Mouse (Mus musculus) brain, adult 2 months (tissue): ENCODE measurements around the gene Sat2.
"Not testable (repeated sequence)": the region's sequence is repeated elsewhere in the genome, so short reads cannot be mapped to it uniquely, and the experiment has no call there.

Experiments
- DNase-seq: peaks from one replicate; pipeline ENCODE4 v3.0.0; 2011; ENCODE audit warnings: low read depth, low spot score

Sat2 gene

DNA sequence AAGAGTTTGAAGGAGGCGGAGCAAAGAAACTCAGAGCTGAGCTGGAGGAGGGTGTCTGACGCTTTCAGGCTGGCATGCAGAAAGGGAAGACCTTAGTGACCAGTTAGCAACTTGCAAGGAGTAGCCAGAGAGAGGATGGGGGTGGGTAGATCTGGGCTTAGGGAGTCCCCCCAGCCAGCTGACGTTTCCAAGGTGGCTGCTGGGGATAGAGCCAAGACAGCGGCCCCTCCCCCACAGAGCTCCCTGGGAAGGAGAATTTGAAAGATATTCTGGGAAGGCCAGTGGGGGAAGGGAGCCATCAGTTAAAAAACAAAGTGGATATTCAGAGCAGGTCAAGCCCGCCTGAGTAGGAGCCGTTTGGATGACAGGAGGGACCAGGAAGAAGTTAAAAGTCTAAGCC, 21.7 kb upstream of the Sat2 start:
- DNase-seq, result peak; percentile 55

DNA sequence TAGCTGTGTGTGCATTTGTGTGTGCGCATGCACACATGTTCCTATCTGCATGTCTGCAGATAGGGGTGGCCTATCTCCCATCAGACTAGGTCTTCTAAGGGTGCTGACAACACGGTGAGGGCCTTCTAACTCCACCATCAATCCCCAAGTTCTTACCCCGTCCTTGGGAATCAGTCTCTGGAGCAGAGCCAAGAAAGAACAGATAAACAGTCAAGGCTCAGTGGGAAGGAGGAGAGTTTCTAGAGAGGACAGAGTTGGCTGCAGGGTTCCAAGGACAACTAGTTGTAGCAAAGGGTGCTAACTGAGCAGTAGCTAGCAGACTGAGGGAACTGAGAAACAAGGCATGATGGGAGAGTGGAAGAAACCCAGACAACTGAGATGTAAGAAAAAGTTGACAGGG, 20.1 kb upstream of the Sat2 start:
- DNase-seq, result no peak

DNA sequence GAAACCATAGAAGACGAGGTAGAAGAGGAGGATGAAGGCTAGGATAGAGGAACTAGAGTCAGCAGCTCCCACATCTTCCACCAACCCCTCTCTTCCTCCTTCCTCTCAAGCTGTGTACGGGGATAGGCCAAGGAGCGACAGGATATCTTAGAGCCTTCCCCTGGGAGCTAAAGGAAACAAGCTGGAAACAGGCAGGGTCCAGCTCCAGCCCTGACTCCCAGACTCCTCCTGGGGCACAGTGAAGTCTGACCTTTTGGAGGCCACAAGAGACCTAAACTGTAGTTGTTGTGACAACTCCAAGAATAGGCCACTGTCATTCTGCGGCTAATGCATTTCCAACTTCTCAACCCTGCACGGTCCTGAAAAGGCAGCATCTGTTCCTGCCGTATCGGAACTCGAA, 18.3 kb upstream of the Sat2 start:
- DNase-seq, result no peak

DNA sequence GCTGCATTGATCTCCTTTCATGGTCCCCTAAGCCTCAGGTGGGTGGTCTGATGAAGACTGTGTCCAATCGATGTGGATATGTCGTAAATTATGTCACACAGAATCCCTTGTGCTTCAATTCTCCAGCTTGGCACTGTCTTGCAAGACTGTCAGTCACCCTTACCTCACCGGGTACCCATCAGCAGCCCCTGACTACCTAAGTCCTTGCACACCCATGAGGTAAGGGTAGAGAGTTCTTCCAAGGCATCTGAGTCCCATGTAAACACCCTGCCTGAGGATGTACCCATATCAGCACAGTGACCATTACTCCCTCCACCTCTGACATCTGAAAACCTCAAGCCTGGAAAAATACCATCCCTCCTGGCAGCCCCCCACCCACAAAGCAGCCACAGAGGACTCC, 17.5 kb upstream of the Sat2 start:
- peak; percentile 39 for DNase-seq

DNA sequence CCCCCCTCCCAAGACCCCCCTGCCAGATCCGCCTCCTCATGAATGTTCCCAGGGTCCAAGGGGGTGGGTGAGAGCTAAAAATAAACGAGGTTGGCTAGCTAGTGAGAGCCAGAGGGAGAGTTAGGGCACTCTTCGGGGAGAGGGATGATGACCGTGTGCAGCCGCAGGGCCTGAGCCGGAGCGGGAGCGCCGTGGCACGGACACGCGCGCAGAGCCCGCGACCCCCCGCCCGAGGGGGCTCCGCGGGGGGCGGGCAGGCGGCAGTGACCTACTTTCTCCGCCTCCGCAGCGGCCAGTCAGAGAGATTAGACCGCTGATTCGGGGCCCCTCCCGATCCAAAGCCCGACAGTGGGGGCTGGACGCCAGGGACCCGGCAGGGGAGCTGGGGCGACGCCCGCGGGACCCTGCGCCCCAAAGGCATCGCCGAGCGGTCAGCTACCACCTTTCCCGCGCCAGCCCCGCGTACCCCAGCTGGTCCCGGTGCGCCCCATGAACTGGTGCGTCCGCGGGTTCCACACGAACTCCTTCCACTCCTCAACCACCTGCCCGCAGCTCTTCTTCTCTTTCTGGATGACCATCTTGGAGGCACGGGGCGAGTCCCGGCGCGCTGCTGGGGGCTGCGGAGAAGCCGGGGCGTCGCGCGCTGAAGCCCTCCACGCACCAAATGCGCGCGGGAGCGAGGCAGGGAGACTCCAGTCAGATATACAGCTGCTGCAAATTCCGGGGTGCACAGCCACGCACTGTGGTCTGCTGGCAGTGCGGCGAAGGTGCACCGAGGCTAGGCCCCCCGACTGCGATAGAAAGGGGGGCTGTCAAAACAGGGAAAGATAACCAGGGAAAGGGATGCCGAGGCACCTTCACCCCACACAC, 16.8 kb upstream of the Sat2 start:
- DNase-seq, result peak; percentile 77

DNA sequence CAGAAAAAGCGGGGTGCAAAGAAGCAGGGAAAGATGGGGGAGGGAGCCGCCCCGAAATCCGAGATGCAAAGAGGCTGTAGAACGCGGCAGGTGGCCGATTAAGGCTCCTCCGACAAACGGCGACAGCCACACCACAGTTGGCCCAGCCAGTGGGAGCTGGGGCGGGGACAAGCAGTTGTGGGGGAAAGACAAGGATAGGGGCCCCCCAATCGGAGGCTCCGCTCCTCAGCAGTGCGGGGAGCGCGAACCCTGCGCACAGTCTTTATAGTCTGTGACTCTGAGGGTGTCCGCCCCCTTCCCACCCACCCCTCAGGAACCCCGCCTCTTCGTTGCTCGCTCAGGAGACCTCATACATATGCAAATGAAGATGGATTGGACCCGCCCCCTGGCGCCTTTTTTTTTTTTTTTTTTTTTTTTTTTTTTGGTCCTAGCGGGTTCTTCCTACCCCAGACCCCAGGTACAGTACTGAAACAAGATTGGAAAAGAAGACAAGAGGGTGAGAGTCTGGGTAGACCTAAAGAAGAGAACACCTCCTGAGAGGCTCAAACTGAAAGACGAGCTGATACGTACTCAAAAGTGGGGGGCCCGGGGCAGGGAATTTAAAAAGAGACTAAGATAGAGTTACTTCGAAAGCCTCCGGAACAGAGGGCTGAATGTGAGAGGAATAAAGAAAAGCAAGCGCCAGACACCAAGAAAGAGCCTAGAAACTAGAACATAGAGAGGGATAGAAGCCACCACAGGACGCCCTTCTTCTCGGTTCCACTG, 15.9 kb upstream of the Sat2 start, which contains the start of gene Atp1b2:
Gene Atp1b2, minus strand, starts transcription at position 217 of the 765 bp plus-strand sequence.
- peak; percentile 97 for DNase-seq

DNA sequence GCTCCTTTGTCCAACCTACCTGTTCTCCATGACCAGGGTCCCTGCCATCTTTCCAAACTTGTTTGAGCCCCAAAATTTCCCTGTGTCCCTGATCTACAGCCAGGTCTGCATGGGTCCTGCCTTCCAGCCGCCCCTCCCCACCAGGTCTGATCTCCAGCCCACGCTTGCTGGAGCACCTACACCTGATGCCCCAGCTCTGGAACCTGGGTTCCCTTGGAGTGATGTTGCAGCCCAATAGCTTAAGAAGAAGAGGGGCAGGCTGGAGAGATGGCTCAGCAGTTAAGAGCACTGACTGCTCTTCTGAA, 15.4 kb upstream of the Sat2 start:
- no peak for DNase-seq

DNA sequence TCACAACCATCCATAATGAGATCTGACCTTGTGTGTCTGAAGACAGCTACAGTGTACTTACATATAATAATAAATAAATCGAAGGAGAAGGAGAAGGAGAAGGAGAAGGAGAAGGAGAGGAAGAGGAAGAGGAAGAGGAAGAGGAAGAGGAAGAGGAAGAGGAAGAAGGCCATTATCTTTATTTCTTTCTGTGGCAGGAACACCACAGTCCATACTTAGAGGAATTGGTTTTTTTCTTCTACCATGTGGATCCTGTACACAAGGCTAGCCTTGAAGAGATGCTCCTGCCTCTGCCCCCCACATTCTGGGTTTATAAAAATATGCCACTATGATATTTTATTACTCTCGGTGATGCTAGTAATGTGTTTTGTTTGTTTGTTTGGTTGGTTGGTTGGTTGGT, 15.0 kb upstream of the Sat2 start:
- no peak for DNase-seq

DNA sequence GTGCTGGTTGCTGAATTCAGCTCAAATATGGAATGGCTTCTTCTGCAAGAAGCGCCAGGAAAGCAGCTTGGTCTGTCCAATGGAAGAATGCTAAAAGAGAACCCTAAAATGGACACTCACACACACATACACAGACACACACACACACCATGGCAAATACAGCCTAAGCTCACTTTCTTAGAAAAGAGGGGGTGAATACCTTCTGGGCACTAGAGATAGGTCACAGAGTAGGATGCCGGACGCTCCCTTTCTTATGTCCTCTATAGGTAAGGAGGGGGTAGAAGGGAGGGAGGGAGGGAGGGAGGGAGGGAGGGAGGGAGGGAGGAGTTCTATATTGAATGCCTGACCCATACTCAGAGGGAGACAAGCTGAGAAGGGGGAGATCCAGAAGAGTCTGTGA, 13.3 kb upstream of the Sat2 start:
- no peak for DNase-seq

DNA sequence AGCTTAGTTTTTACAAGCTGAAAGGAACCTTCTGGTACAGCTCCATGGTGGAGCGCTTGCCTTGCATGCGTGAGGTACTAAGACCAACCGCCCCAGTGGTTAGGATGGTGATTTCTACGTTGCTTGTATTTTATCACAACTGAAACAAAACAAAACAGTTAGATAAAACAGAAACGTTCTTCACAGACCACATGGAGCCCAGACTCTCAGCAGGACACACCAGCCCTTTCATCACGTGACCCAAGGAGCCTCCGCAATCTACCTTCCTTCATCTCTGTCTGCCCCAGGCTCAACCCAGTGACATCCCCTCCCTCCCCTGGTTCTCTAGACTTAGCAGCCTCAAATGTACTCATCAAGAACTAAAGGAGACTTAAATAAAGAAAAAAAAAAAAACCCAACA, 12.4 kb upstream of the Sat2 start:
- DNase-seq, result no peak

DNA sequence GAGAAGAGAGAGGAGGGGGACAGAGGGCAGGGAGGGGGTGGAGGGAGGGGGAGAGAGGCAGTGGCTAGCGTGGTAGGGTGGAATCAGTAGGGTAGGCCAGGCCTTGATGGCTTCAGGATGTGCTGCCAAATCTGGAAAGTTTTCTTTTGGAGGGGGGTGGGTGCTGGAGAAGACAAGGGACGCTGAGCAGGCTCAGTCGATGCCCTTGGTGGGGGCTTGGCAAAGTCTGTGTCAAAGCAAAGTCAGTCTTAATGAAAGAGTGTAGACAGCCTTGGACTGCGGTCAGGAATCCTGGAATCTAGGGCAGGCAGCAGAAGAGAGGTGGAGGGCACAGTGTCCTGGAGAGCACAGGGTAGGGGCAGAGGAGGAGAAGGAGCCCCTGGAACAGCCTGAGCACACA, 10.9 kb upstream of the Sat2 start:
- no peak for DNase-seq

DNA sequence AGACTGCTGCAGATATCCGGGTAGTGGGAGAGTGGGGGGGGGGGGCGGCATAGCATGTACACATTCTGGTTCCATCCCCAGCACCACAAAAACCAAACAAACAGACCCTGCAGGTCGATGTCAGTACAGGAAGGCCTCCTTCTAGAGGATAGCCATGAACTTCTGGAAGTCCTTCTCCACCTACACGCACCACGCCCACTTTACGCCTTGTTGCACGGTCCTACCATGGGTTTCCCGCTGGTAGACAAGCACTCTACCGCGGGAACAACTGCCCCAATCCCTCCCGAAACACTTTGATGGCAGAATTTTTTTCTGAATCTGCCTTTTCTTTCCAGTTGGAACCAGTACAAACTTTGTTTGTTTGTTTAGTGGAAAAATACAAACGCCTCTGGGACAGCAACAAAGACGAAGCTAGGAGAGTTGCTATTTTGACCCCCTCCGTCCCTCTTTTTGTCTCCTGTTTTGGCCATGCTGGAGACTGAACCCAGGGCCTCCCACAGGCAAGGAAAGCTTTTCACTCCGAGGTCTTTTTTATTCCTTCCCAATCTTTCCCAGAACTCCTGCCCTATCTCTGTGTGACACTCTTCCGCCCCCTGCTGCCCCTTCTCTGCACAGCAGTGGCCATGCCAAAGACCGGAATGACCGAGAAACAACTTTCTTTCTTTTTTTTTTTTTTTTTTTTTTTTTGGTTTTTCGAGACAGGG, 8.1 kb upstream of the Sat2 start:
- DNase-seq, result peak; percentile 82

DNA sequence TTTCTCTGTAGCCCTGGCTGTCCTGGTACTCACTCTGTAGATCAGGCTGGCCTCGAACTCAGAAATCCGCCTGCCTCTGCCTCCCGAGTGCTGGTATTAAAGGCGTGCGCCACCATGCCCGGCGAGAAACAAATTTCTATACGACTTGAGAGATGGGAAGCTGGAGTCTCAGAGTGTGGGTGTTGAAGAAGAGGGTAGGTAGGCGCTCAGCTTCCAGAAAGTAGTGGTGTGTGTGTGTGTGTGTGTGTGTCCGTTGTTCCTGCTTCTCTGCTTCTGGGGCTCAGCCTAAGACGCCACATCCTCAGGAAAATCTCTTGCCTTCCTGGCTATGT, 7.6 kb upstream of the Sat2 start:
- DNase-seq, result peak; percentile 21

DNA sequence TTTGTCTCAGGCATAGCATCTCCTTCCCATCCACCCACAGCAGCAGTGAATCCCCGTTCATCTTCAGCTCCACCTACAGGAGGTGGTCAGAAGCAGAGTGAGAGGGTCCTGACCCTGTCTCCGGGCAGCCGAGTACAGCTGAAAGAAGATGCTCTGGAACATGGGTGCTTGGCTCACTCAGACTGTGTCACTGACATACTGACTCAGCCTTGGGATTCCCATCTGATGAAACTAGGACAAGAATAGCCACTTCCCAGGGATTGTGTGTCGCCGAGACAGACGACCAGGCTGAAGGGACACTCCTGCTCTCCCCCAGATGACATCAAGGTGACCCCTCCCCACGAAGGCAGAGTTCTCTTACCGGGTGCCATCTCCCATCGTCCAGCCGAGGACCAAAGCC, 5.0 kb upstream of the Sat2 start:
- DNase-seq, result no peak

DNA sequence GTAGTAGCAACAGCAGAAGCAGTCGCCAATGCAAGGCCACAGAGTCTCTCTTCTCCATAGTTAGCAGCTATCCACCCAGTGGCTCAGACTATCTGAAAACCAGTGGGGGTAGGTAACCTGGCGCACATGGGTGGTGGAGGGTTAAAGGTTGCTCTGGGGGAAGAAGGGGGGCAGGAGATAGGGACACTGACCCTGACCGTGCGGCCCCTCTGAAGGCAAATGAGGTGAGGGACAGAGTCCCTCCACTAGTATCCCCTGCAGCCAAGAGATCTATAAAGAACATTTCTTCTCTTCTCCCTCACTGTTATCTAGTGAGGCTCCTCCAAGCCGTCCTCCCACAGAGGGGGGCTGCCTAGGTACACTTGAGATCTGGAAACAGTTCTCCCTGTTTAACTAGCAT, 4.0 kb upstream of the Sat2 start, which contains the start of gene Shbg:
Gene Shbg, minus strand, starts transcription at position 101 of the 400 bp plus-strand sequence.
- DNase-seq, result no peak

DNA sequence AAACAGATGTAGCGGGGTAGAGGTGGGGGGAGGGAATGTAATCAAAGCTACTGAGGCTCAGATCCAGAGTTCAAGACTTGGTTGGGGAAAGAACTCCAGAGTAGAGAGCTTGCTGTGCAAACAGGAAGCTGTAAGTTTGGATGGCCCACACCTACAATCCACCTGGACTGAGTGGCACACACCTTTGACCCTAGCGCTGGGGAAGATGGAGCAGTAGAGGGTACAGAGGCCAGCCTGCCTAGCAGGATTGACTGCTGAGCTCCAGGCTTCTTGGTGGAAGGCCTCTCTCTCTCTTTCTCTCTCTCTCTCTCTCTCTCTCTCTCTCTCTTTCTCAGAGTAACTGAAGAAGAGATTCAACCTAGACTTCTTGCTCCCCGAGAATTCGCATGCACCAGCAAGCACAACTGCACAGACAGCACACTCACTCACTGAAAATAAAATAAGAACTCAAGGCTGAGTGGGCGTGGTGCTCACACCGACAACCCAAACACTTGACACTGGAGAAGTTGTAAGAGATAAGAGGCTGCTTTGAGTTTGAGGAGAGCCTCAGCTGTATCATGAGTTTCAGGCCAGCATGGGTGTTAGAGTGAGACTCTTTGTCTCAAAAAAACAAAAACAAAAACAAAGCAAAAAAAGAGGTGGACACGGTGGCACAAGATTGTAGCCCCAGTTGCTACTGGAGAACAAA, 1.3 kb upstream of the Sat2 start:
- DNase-seq, result no peak

DNA sequence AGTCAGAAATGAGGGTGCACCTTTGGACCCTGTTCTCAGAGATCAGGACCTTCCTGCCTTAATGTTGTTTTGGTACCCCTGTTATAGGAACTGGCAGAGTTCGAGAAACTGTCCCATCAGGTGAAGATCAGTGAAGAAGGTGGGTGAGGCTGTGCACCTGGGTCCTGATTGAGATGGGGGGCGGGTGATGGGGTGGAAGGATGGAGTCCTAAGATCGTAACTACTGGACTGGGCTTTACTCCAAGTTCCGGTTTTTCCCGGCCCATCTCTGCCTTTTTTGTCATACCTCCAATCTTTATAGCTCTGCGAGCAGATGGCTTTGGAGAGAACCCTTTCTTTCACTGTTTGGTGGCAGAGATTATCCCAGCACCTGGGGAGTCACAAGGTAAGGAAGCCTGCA, 582 bp downstream of the Sat2 start:
- DNase-seq, result peak; percentile 72

DNA sequence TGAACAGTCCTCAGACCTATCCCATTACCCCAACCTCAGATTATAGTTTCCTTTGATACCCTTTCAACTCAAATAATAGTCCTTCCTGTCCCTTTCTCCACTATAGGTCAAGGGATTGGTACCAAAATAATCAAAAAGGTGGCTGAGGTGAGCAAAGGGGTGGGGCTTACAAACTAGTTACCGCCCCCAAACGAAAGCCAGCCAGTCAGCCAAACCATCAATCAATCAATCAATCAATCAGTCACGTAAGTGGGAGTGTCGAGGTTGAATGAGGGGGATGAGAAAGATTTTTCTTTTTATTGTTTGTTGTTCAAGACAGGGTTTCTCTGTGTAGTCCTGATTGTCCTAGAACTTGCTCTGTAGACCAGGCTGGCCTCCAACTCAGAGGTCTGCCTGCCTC, 1.2 kb downstream of the Sat2 start:
- no peak for DNase-seq

DNA sequence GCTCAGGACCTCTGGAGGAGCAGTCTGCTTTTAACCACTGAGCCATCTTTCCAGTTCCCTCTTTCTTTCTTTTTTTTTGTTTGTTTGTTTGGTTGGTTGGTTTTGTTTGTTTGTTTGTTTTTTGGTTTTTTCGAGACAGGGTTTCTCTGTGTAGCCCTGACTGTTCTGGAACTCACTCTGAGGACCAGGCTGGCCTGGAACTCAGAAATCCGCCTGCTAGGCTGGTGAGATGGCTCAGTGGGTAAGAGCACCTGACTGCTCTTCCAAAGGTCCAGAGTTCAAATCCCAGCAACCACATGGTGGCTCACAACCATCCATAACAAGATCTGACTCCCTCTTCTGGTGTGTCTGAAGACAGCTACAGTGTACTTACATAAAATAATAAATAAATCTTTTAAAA, 2.5 kb downstream of the Sat2 start:
- DNase-seq, result not testable (repeated sequence)

DNA sequence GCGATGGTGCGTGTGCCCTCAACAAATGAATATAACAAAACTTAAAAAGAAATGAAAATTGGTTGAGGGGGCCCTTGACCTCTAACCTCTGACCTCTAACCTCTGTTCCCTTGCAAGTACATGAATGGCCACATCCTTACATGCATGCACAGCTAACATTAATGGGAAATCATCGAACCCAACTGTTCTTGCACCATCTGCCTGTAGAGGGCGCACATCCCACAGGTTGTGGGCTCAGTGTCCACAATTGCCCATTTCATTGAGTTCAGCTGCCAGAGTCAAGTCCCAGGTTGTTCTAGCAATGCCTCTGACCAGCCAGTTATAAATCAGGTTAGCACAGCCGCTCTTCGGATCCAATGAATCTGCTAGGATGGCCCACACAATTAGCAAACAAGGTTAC, 6.5 kb downstream of the Sat2 start:
- peak; percentile 88 for DNase-seq

DNA sequence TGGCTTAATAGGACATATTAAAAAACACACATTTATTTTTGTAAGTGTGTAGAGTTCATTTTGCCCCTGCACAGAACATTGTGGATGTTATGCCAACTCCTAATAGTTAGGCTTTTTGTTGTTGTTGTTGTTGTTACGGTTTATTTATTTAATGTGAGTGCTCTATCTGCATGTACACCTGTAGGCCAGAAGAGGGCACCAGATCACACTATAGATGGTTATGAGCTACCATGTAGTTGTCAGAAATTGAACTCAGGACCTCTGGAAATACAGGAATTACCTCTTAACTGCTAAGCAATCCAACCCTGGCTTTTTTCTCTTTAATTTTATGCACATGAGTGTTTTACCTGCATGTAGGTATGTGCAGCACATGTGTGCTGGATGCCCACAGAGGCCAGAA, 8.0 kb downstream of the Sat2 start:
- DNase-seq, result peak; percentile 47
